Mouse (Mus musculus): ENCODE data around the gene Eps8l2.

The Eps8l2 gene

DNA sequence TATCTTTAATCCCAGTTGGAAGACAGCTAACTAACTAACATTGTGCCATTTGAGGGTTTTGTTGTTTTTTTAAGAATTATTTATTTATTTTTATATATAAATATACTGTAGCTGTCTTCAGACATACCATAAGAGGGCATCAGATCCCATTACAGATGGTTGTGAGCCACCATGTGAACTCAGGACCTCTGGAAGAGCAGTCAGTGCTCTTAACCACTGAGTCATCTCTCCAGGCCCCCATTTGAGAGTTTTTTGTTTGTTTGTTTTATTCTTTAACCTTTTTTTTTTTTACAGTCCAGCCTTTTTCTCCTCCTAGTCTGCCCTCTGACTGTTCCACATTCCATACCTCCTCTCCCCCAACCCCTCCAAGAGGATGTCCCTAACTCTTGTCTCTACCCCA lies 8.0 kb upstream of the Eps8l2 start:
- no peak for DNase-seq

DNA sequence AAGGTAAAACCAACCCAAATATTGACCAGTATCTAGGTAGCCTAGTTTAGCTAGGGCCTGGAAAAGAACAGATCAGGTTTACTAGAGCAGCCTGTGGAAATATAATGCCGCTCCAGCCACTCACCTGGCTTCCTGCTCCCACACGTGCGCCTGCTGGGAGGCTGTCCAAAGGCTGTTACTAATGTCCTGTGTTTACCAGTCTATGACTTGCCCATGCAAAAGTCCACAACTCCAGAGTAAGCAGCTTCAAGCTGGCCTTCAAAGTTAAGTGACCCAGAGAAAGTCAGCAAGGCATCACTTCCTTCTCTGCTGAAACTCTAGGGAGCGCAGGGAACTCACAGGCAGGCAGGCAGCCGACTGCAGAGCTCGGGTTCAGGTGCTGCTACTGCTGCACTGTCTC lies 6.7 kb upstream of the Eps8l2 start:
- DNase-seq: no peak

DNA sequence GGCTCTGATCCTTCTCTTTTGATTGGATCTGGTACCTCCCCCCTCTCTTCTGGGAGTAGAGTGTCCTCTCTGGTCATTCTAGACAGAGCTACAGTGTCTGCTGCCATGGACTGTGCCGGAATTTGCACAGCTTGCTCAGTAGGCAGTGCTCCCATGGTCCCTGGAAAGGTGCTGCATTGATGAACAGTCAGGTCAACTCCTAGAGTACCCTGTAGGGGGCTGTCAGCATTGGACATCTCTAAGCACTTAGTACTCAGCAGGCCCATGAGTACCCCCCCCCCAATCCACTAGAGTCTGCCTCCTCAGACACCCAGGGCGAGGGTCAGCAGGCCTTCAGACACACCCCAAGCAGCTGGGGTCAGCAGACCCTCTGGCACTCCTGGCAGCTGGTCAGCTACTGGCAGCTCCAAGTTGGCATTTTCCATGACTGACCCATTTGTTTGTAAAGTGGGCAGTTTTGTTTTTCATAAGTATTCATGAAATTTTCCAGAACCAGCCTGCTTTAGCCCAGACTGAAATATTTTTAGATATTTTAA lies 3.6 kb upstream of the Eps8l2 start:
- peak; percentile 40 to 42 for DNase-seq

DNA sequence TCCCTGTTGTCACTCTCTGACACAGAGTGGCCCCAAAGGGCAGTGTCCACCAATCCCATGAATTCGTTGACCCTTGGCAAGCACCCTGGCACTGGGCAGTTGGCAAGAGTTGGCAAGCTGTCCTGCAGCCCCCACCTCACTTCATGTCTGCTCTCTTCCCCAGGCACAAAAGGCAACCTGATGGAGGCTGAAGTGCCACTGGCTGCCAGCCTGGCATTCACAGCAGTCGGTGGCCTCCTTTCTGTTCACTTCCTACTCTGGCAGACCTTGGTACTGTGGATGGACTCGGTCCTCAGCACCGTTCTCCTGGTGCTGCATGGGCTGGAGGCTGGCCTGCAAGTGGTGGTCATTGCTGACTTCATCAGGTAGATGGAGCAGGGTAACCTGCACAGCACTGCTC lies 3.0 kb upstream of the Eps8l2 start:
- peak; percentile 67 to 75 for DNase-seq

- DNase-seq: no peak
These were observed 2.4 kb upstream of the Eps8l2 start for GRCm38 (mm10) chr7:141336296-141336695.

GRCm38 (mm10) chr7:141337716-141338416 lies 814 bp upstream of the Eps8l2 start:
- no peak for DNase-seq

DNA sequence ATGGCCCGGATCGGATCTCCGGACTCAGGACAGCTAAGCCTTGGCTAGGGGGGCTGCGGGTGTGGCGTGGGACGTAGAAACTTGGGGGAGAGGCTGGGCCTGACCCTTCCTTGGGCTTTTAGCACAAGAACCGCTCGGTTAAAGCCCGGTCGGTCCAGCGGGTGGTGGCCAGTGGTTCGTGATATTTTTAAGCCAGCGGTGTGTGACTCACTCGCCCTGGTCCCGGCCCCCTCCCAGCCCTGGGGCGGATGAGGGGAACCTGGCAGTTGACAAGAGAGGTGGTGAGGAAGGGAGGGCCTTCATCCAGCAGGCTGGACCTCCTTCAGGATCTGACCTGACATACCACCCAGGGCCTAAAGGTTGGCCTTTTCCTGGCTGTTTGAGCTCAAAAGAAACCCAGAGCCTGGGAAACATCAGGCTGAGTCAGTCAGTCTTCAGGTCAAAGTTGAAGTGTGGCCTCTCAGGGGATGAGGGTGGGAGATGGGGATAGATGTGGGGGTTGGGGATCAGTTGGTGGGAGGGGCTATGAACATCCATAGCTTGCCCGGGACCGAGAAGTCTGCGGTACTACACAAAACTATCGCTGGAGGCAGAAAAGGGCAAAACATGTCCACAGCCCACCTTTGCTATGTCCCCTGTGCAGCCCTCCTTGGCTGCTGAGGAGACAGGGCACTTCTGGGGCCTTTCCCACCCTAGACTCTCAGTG lies 688 bp downstream of the Eps8l2 start:
- DNase-seq: no peak

DNA sequence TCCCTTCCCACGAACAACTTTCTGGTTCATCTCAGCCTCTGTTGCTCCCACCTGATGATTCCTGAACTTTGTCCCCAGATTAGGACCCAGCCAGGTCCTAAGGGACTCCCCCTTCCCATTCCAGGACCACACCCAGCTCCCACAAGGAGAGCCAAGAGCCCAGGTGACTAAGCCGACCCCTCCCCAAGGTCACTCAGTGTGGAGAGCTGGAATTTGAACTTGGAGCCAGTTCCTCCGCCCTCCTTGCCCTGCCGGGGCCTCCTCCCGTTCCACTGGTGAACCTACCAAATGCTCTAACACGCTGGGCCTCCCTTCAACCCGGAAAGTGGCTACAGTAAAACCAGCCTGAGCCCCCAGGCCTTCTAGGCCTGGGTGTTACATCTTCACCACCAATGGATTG lies 1.3 kb downstream of the Eps8l2 start:
- no peak for DNase-seq

DNA sequence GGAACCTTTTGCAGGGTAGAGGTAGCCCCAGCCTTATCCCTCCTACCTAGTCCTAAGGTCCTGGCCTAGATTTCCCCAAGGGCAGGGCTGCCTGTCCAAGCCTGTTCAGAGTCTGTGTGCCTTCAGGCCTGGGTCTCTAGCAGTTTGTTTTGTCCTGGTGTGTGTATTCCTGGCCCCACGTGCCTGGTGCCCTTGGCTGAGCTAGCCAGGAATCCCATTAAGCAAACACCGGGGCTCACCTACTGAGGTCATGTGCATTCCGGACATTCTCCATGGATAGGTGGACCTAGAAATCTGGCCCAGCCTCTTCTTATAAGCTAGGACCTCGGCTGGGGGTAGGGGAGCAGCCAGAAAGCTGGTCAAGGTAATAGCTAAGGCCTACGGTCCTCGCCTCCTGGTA lies 1.8 kb downstream of the Eps8l2 start:
- DNase-seq: no peak

GRCm38 (mm10) chr7:141341689-141342226 lies 3.1 kb downstream of the Eps8l2 start:
- DNase-seq: no peak

- no peak for DNase-seq
These were observed 4.5 kb downstream of the Eps8l2 start for GRCm38 (mm10) chr7:141343230-141343629.

GRCm38 (mm10) chr7:141343696-141344095 lies 5.0 kb downstream of the Eps8l2 start:
- no peak for DNase-seq

DNA sequence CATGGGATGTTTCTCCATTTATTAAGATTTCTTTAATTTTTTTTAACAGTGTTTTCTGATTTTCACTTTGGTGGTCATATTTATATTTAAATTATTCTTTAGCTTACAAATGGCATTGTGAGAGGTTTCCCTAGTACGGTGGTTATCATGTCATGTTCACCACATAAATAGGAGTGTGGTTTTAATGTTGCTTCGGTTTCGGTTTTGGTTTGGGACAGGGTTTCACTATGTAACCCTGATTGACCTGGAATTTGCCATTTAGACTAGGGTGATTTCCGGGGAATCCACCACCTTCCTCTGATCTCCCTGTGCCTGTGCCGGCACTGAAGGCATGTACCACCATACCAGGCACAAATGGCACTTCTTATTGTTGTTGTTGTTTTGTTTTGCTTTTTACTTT lies 6.1 kb downstream of the Eps8l2 start:
- no peak for DNase-seq

GRCm38 (mm10) chr7:141351061-141351460 lies 12.4 kb downstream of the Eps8l2 start:
- no peak for DNase-seq

GRCm38 (mm10) chr7:141355051-141355450 lies 16.4 kb downstream of the Eps8l2 start:
- peak; percentile 33 to 53 for DNase-seq

- DNase-seq: peak; percentile 42 to 43
These were observed 17.1 kb downstream of the Eps8l2 start for GRCm38 (mm10) chr7:141355626-141356326.

GRCm38 (mm10) chr7:141356971-141357370 lies 18.3 kb downstream of the Eps8l2 start:
- peak in 1 of 2 experiments; percentile 19 for DNase-seq

DNA sequence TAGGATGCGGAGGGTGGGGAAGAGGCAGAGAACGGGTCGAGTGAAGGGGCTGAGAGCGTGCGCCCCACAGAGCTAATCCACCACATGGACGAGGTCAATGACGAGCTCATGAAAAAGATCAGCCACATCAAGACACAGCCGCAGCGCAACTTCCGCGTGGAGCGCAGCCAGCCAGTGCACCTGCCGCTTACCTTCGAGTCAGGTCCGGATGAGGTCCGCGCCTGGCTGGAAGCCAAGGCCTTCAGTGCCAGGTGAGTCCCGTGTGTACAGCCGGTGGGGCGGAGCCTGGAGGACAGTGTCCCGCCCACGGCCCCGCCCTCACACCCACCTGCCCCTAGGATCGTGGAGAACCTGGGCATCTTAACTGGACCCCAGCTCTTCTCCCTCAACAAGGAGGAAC lies 22.8 kb downstream of the Eps8l2 start:
- peak; percentile 70 to 77 for DNase-seq

DNA sequence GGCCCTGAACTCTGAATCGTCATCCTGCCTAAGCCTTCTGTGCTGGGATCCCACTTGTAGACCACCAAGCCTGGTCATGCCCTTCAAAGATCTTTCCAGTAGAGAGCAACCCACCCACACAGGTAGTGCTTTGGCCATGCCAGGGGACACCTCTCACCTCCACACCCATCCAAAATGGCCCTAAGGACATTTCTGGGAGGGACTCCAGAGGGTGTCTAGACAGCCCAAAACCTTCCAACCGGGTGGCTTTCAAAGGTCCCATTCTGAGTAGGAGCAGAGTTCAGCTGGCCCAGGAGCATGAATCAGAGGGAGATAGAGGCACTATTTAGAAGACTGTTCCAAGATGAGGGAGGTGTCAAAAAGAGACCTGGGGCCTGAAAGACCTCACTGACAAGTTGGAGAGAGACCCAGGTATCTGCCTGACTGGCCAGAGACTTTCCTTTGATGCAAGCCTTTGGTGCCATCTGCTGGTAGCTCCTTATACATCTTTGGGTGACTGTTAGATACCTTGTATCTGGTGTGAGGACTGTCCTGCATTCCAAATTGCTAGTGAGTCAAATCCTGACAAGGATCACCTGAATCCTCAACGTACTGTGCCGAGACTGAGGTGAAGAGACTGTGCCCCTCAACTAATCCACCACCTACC lies 24.5 kb downstream of the Eps8l2 start:
- DNase-seq: peak; percentile 87

DNA sequence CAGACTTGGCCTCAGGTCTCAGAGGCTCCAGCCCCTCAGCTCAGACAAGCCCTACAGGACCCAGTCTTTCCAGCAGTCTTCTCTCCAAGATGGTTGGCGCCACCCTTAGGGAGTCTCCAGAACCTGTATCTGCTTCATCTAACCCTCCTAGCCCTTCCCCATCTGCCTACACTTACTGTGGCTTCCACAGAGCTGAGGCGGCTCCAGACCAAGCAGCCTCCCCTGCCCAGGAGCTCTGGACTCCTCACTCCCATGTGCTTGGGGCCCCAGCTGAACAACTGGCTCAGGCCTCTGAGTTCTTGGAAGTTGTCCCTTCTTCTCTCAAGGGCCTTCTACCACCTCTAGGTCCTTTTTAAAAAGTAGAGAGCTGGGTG lies 25.1 kb downstream of the Eps8l2 start:
- DNase-seq: no peak

GRCm38 (mm10) chr7:141364349-141365048 lies 25.8 kb downstream of the Eps8l2 start:
- DNase-seq: no peak

DNA sequence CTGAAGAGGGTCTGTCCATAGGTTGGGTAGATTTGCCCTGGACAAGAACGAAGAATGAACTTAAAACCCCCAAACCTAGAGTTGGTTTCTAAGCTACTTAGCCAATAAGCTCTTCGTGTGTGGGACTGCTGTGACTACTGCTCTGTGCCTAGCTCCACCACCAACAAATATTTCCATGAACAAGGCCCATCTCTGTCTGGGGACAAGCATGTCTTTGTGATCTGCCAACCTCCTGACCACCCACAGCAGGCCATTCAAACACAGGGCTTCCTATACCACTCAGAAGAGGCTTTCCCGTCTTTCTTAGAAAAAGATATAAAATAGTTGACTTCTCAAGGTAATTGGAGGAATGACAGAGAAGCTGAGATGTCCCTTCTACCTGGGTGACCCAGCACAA lies 26.4 kb downstream of the Eps8l2 start:
- DNase-seq: no peak

All from cerebellum, adult 18-20 months (tissue).